Mouse (Mus musculus) myocyte (in vitro differentiated cells): ENCODE data around the gene Icos.

ENCODE experiments used
- CEBPB ChIP-seq: IDR thresholded peaks from 2 replicates; pipeline ENCODE4 v1.6.1; 2011; ENCODE audit warnings: mild to moderate bottlenecking, moderate library complexity; ENCODE audit not compliant: poor library complexity, insufficient read depth, severe bottlenecking
- E2F4 ChIP-seq: IDR thresholded peaks from one replicate; pipeline ENCODE4 v1.6.1; 2011; ENCODE audit warnings: mild to moderate bottlenecking, control low read depth, moderate library complexity; ENCODE audit not compliant: insufficient read depth
- MAX ChIP-seq: IDR thresholded peaks from one replicate; pipeline ENCODE4 v1.6.1; 2011; ENCODE audit warnings: low read depth, mild to moderate bottlenecking, control low read depth
- MYOD1 ChIP-seq, 3 experiments: IDR thresholded peaks; one replicate each; pipeline ENCODE4 v1.6.1; 2011; ENCODE audit warnings: control low read depth in 2 of 3, low read depth in 2 of 3, mild to moderate bottlenecking in 2 of 3, moderate library complexity in 1 of 3; ENCODE audit not compliant: insufficient read length in 2 of 3, control insufficient read depth in 1 of 3
- MYOG ChIP-seq, 3 experiments: IDR thresholded peaks; one replicate each; pipeline ENCODE4 v1.6.1; 2011; ENCODE audit warnings: control low read depth in 2 of 3, low read depth in 2 of 3, mild to moderate bottlenecking in 2 of 3; ENCODE audit not compliant: insufficient read length in 2 of 3, control insufficient read depth in 1 of 3, insufficient read depth in 1 of 3
- POLR2A ChIP-seq: IDR thresholded peaks from one replicate; pipeline ENCODE4 v1.6.1; 2011; ENCODE audit warnings: low read depth, mild to moderate bottlenecking, control low read depth, moderate library complexity; ENCODE audit not compliant: insufficient read length
- POLR2AphosphoS2 ChIP-seq: IDR thresholded peaks from one replicate; pipeline ENCODE4 v1.6.1; 2011; ENCODE audit warnings: low read depth, control low read depth; ENCODE audit not compliant: insufficient read length
- SRF ChIP-seq: IDR thresholded peaks from one replicate; pipeline ENCODE4 v1.6.1; 2011; ENCODE audit warnings: low read depth; ENCODE audit not compliant: control insufficient read depth, insufficient read length
- TCF12 ChIP-seq: IDR thresholded peaks from one replicate; pipeline ENCODE4 v1.6.1; 2011; ENCODE audit warnings: mild to moderate bottlenecking, control low read depth; ENCODE audit not compliant: poor library complexity, insufficient read depth, severe bottlenecking
- TCF3 ChIP-seq: IDR thresholded peaks from one replicate; pipeline ENCODE4 v1.6.1; 2011; ENCODE audit warnings: low read depth, control low read depth; ENCODE audit not compliant: insufficient read length
- USF1 ChIP-seq: IDR thresholded peaks from one replicate; pipeline ENCODE4 v1.6.1; 2011; ENCODE audit warnings: low read depth, mild to moderate bottlenecking, control low read depth, moderate library complexity

- no peak for TF ChIP-seq POLR2A
- TF ChIP-seq USF1 = no peak
- no peak for TF ChIP-seq POLR2AphosphoS2
- TF ChIP-seq CEBPB = no peak
- no peak for TF ChIP-seq MYOD1 (IDR thresholded peaks at IDR 0.05; ENCODE audit: control insufficient read depth in 1 of 3, insufficient read length in 2 of 3, low read depth in 2 of 3)
- no peak for TF ChIP-seq TCF12
- no peak for TF ChIP-seq E2F4
- no peak for TF ChIP-seq MAX
- TF ChIP-seq MYOG (IDR thresholded peaks at IDR 0.05; ENCODE audit: control insufficient read depth in 1 of 3, insufficient read depth in 1 of 3, insufficient read length in 2 of 3, low read depth in 2 of 3) = no peak
- TF ChIP-seq TCF3 = no peak
- no peak for TF ChIP-seq SRF
Observed at GRCm38 (mm10) chr1:60958287-60958686, 19.4 kb upstream of the Icos start.
